Mouse (Mus musculus) gastrocnemius, postnatal 10 days (tissue): Measurements from ENCODE around the gene Aaed1. TPM values are rescaled to one million over a fixed set of nuclear protein-coding genes. Genes with fewer than 3 reads are reported as not detected.
"Not testable (repeated sequence)": the region's sequence is repeated elsewhere in the genome, so short reads cannot be mapped to it uniquely, and the experiment has no call there.

Source experiments
- DNase-seq: peaks from one replicate; pipeline ENCODE4 v3.0.0; 2021; ENCODE audit warnings: mixed read lengths
- total RNA-seq, 2 experiments: library from RNA; stranded (reverse); gene quantifications; 2 replicates each; pipeline ENCODE4 v1.2.3; 2021

Aaed1 gene
- total RNA-seq, 2 experiments from 2014 or later, result 32.2 to 37.2 TPM

DNA sequence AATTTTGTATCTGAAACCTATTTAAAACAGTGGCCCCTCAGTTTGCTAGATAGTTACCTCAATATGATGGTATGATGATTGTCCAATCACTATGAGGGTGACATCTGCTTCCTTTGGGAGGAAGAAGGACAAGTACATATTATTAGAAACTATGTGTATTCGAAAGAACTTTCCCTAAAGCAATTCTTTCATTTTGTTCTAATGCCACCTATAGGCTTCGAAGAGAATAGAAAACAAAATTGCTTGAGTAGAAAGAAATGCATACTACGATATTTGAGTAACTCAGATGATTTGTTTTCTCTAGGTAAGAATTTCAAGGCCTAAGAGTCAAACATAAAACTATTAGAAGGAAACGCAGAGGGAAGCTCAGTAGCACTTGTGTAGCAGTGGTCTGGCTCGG lies 3.5 kb downstream of the Aaed1 start:
- no peak for DNase-seq

DNA sequence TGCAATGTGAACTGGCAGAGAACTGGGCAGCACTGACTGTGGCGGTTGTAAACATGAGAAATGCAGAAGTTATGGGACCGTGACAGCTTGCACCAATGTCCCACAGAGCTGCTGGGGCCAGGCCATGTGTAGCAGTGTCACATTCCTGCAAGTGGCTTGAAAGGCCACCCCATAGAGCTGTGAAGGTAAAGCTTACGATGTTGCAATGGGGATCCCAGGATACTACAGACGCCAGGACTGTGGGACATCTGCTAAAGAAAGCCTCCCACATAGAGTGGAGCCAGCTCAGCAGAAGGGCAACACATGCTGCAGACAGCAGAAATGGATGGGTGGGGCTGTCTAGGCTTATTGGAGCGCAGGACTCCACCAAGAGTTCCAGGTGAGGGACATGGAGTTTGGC lies 5.0 kb downstream of the Aaed1 start:
- no peak for DNase-seq

DNA sequence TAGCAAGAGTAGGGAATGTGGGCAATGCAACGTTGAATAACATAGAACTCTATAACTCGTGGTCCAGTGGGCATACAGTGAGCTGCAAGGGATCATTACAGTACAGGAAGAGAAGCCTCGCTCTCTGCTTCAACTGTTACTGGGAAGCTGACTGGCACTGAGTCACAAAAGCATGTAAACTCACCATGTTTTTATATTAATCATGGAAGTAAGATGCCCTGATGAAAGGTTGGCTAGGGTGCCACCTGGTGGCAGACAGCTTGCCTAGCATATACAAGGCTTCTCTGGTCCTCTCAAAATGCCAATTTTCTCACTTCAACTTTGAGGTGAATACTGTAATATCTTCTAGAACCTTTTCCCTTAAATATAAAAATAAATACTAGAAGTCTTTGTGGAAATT lies 6.4 kb downstream of the Aaed1 start:
- DNase-seq, result peak; percentile 60

DNA sequence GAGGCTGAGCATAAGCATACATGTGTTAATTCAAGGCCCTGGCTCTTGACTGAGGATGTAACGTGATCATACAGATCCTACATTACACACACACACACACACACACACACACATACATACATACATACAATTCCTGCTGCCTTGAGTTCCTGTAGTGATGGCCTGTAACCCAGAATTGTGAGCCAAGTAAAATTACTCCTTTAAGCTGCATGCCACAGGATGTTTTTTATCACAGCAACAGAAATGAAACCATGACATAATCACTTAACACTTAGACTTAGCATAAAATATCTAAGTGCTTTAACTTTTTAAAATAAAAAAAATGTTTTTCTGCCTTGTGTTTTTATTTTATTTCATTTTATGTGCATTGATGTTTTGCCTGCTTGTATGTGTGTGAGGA lies 13.4 kb downstream of the Aaed1 start:
- DNase-seq, result no peak

DNA sequence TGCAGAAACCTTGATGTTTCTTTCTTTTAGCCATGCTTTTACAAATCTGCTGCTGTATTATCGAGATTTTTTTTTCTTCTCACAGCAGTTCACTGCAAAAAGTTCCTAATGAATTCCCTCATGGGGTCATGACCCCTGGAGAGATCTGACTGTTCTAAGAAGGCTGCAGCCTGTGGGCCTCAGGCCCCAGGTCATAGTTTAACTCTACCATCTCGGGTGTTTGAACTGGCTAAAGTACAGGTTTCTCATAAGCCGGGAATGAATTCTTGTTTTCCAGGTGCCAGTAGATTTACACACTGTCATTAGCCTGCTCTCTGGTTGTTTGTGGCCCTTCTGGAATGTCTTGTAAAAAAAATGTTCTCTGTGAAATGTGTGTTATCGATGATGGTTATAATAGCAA lies 25.7 kb downstream of the Aaed1 start:
- no peak for DNase-seq

DNA sequence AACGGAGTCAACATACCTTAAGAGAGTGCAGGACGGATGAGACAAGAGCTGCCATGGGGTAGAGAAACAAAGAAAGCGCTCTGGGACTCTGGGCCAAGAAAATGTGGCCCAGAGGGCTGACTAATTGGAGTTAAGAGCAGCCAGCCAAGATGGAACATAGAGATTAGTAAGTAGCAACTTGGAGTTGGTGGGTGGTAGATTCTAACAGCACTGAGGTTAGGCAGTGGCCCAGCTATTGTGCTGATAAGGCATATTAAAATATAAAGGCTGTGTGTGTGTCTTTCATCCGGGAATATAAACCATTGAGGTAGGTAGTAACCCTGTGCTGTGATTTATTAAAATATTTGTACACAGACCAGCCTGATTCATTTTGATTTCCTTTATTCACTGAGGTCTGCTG lies 26.2 kb downstream of the Aaed1 start:
- DNase-seq, result no peak

DNA sequence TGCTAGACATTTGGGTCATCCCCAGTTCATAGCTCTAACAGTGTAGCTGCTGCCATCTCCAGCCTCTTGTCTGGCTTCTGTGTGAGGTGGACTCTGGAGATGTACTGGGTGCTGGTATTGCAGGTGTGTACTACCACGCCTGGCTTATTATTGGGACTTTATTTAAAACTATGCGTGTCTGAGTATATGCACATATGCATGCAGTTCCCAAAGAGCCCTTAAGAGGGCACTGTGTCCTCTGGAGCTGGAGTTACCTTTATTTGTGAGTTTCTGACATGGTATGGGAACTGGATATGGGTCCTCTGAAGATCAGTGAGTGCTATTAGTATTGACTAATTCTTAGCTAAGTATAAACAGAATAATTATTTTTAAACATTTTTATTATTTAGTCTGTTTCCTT lies 27.8 kb downstream of the Aaed1 start:
- DNase-seq, result no peak

DNA sequence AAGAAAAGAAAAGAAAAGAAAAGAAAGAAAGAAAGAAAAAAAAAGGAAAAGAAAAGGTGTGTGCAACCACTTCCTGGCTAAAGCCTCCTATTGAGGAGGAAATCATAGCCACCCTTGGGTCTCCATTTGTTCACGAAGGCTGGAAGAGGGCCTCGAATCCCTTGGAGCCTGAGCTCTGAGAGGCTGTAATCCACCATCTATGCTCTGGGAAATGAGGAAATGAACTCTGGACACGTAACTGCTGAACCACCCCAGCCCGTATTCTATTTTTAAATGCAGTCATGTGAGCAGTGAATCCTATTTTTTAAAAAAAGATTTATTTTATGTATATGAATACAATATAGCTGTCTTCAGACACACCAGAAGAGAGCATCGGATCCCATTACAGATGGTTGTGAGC lies 31.6 kb downstream of the Aaed1 start:
- DNase-seq, result no peak

DNA sequence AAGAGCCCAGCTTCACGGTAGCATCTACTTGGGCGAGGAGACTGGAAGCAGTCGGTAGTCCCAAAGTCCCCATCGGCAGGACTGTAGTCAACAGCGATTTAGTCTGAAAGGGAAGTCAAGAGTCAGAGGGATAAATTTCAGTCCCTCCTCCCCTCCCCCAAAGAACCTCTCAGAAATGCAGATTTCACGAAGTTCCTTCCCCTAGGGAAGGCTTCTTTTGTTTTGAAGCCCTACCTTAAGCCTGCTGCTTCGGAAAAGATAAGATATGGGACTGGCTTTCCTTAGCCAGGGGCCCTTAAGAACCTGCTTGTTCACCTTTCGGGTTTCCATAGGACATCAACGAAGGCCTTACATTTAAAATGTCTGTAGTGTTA lies 36.8 kb downstream of the Aaed1 start:
- no peak for DNase-seq

DNA sequence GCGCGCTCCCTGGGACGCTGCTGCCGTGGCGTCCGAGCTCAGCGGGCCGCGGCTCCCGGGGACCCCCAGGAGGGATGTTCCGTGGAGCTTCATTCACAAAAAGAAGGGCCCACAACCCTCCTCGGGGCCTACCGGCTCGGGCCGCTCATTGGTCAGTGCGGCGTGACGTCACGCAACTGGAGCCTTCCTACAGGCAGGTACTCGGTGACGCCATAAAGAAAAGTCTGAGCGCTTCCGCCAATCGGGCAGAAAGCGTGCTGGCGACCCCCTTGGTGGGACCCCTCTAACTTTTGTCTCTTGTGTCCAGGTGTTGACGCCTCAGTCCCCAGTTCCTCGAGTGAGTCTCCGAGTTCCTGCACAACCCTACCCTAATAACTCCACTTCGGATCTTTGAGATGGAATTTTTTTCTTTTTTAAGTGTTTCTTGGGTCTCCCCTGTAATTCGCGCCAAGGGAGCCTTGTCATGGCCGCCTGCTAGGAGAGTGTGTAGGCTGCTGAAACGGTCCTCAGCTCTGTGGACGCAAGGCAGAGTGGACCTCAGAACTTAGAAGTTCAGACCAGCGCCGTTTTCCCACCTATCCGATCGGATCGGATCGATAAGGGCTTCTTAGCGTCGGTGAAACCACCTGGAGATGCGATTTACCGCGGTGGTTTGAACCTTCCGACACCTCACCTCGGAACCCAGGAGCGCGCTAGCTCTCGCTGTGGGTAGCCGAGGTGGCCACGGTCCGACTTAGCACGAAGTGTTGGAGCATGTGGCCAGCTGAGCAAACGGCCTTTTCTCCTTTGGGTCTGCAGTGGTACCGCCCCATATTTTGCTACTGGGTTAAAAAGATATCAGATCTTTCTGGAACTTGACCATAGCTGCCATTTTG lies 37.4 kb downstream of the Aaed1 start, which contains the start of gene Cdc14b:
Gene Cdc14b, minus strand, starts transcription at position 412 of the 875 bp plus-strand sequence.
- peak; percentile 26 for DNase-seq

DNA sequence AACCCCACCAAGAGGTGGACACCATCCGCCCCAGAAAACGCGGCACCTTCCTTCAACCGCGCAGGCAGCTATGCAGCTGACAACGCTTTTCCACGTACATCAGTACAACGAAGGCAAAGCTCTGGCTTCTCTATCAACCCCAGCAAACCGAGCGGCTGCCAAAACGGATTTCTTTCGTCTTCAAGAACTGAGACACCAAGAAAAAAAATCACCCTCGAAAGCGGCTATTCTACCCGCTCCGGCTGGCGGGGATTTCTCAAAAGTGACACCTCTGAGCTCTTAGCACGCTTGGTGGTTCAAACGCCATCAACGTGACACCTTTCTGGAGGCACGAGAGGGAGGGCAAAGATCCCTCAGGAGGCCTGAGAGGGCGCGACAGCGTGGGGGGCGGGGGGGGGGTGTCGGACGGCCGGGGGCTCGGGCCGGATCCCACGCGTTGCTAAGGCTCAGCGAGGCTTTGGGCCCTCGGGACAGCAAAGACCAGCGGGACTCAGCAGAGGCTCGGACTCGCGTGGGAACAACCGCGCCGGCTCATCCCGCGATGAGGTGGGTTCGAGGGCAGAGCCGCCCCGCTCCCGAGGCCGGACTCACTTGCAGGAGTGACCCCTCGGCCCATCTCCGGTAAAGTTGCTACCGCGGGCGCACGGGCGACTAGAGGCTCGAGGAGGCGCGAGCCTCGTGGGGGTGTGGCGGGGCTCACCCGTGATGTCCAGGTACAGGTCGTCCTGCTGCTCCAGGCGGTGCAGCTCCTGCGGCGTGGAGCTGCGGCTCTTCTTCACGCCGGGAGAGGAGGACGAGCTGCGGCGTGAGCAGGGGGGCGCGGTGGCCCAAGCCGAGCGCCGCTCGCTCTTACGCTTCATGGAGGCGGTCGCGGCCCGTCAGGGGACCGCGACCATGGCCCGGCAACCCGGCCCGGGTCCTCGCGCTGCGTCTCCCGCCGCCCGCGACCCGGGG lies 38.3 kb downstream of the Aaed1 start:
- DNase-seq, result peak; percentile 18

DNA sequence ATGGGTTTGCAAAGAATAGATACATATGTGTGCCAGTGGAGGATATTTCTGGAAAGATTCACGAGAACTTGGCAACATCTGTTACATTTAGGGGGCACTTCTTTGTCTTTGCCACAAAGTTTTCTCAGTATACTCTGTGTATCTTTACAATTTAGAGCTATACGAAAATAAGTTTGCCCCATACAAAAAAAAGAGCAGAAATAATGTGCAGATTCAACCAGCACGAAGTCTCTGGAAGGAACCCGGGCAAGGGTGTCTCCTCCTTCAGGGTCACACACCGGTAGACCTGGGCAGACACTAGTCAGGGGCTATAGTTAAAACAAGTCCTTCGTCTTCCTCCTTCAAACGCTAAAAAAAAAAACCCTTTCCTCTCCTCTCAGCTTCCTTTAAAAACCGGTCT lies 39.2 kb downstream of the Aaed1 start:
- DNase-seq, result no peak

DNA sequence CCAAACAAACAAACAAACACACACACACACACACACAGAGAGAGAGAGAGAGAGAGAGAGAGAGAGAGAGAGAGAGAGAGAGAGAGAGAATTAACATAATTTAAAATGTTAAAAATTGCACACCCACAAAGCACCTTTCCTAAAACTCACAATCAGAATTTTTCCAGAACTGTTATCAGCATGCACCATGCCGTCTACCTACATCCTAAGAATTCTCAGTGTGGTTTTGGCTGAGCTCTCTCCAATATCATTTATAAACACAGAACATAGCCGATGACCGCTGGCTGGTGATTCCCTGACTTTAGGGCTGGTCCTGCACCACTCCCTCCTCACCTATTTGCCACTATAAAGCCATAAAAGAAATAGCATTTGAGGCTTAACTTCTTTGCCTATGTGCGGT lies 44.1 kb downstream of the Aaed1 start:
- DNase-seq, result no peak

DNA sequence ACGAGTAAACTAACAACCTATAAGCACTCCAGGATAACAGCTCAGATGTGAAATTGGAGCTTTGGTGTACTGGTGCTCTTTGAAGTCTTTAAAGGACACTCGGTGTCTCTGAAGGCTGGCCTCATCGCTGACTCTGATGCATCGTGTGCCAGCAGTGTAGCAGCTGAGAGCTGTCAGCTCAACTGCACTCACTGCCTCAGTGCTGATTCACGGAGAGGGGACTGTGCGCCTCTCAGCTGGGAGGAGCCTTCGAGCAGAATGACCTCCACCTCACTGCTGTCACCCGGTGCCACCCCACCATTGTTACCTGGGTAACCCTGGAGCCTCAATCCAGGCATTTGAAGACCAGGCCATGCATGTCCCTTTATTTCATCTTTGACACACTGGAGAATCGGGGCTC lies 45.4 kb downstream of the Aaed1 start:
- no peak for DNase-seq

DNA sequence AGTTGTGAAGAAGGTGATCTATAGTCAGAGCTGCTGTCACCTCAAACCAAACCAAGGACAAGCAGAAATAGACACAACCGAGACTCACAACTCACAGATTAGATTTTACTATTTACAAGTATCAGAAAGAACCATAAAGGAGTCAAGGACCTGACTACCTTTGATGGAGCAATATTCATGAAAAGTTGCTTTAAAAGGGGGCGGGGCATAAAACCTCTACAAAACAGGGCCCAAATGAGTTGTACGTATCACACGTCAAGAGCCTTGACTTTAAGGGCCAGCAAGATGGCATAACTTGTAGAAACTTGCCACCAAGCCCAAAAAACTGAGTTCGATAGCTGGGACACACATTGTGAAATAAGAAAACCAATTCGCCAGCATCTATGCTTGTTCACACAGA lies 47.9 kb downstream of the Aaed1 start:
- DNase-seq, result no peak

DNA sequence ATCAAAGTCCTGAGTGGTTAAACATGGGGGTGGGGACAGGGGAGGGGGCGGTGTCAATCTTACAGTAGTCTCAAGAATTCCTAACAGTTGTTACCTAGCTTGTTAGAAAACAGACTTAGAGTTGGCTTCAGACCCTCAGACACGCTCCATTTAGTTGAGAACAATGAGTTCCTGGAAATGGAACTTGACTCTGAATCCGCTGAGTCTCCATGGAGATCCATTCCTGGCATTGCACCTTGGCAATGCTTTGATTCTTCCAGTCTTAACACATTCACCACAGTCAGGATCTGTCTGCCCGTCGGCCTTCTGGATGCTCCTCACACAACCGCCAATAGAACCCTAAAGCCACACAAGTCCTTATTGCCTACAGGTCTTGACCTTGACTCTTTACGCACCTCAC lies 52.6 kb downstream of the Aaed1 start:
- DNase-seq, result no peak

DNA sequence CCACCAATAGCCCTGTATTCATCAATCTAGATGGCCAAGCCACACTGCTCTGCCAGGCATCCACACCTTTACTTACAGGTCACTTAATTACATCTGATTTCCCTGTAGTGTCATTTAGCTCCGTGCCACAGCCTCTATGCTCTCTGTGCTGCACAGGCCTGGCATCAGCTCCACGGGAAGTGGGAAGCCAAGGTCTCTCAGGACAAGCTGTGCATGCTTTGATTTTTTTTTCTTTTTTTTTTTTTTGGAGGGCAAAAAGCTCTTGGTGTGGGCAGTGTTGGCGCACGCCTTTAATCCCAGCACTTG lies 54.0 kb downstream of the Aaed1 start:
- no peak for DNase-seq

DNA sequence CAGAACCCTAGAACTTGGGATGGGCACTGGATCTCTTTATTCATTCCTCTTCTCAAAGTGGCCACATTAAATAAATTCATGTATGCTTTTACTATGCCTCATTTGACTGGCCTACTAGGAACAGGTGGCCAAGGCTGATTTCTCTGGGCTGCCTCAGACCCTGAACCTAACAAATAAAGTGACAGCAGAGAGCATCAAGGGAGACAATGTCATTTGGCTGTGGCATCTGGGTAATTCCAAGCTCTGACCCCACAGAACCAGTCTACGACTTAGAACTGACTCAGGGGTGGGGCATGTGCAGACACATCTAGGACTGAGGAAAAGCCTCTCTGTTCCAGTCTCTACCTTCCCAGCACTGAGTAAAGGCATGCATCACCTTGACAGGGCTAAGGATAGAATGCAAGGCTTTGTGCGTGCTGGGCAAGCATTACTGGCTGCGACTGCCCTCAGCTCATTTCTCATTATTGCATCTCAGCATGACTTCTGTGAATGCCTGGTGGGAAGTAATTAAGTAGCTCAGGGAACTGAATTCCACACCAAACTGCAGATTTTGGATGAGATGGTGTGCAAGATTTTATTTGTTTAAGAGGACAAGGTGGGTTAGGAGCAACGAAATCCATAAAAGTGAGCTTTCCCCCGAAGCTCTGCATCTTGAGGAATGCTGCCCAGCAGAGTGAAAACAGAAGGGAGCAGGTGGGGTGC lies 54.5 kb downstream of the Aaed1 start:
- no peak for DNase-seq

DNA sequence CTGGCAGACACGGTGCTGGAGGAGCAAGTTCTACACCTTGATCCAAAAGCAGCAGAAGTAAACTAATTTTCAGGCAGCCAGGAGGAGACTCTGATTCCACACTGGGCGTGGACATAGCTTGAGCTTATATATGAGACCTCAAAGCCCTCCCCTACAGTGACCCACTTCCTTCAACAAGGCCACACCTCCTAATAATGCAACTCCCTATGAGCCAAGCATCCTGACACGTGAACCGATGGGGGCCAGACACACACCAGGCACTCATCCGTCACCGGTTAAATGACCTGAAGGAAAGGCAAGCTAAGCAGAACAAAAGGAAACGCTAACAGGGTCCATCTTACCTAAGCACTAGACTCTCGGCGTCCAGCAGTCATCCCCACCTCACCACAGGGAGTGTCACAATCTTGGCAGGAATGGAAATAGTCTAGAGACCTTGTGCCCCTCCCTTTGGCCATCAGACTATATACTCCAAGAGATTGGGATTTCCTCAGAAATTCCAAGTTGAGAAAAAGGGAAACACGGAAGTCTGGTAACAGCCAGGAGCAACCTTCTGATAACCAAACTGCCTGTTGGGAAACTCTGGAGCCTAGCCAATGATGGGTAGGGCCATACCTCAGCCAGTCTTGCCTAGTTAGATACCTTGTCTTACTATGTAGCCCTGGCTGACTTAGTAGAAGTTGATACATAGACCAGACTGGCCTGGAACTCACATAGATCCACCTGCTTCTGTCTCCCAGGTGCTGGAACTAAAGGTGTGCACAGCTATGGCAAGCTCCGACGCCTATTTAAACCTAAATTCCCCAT lies 55.3 kb downstream of the Aaed1 start:
- DNase-seq, result no peak

DNA sequence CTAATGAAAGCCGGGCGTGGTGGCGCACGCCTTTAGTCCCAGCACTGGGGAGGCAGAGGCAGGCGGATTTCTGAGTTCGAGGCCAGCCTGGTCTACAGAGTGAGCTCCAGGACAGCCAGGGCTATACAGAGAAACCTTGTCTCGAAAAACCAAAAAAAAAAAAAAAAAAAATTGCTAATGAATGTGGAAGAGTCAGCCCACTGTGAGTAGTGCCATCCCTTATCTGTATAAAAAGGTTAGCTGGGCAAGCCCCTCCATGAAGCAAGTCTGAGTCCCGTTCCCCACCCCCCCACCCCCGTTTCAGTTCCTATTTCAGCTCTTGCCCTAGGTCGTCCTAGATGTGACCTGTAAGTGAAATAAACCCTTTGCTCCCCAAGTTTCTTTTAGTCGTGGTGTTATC lies 58.3 kb downstream of the Aaed1 start:
- DNase-seq, result not testable (repeated sequence)

DNA sequence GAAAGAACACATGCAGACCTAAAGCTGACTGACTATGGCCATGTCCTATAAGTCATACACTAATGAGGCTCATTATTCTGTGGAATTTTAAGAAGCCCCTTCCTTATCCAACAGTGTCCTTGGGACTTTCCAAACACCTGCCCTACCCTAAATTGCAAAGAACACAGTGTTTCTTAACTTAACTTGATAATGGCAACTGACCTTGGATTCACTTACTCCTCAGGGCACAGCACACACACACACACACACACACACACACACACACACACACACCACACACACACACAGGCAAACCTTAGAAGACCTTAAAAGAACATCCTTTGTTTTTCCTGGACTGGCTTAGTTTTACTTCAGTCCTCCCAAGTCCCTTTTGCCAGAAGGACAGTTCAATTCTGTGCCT lies 58.8 kb downstream of the Aaed1 start:
- DNase-seq, result no peak

DNA sequence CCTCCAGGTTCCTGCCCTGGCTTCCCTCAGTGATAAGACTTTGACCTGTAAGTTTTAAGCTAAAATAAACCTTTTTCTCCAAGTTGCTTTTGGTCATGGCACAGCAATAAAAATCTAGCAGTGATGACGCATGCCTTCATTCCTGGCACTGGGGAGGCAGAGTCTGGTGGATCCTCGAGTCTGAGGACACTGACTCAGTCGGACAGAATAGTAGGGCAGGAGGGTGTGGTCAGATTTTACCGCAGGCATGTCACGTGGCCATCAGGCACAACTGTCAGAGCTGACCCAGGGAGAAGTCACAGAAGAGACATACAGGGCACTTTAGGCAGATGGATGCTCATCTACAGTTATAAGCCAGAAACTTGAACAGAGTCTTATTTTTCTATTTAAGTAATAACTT lies 60.4 kb downstream of the Aaed1 start:
- DNase-seq, result no peak
